Mouse (Mus musculus) forebrain, embryonic 15.5 days (tissue): ENCODE results near the gene Pbx1. TPM values are rescaled to one million over a fixed set of nuclear protein-coding genes. Genes with fewer than 3 reads are reported as not detected.

Source experiments
- ATAC-seq: fragments of 200-750 bp; cut with Nextera tagmentation; replicated peaks from 2 replicates; pipeline ENCODE4 v1.8.0; 2017; ENCODE audit warnings: mild to moderate bottlenecking, moderate TSS enrichment, moderate library complexity
- H3K27ac ChIP-seq: fragments of 300-500 bp; sonication (generic); replicated peaks from 2 replicates; pipeline ENCODE4 v1.5.1; 2015; ENCODE audit warnings: mild to moderate bottlenecking, inconsistent platforms
- H3K27me3 ChIP-seq: fragments of 300-500 bp; sonication (generic); 2 replicates; pipeline ENCODE4 v1.6.1; 2015; ENCODE audit warnings: inconsistent platforms
- H3K36me3 ChIP-seq: fragments of 300-500 bp; sonication (generic); 2 replicates; pipeline ENCODE4 v1.6.1; 2015; ENCODE audit warnings: mild to moderate bottlenecking, inconsistent platforms
- H3K4me1 ChIP-seq: fragments of 300-500 bp; sonication (generic); 2 replicates; pipeline ENCODE4 v1.6.1; 2015; ENCODE audit warnings: inconsistent platforms
- H3K4me2 ChIP-seq: fragments of 300-500 bp; sonication (generic); replicated peaks from 2 replicates; pipeline ENCODE4 v1.6.1; 2015; ENCODE audit warnings: mild to moderate bottlenecking, inconsistent platforms
- H3K4me3 ChIP-seq: fragments of 300-500 bp; sonication (generic); 2 replicates; pipeline ENCODE4 v1.5.1; 2015; ENCODE audit warnings: mild to moderate bottlenecking, inconsistent platforms
- H3K9ac ChIP-seq: fragments of 300-500 bp; sonication (generic); replicated peaks from 2 replicates; pipeline ENCODE4 v1.6.1; 2015; ENCODE audit warnings: mild to moderate bottlenecking, inconsistent platforms
- H3K9me3 ChIP-seq: fragments of 300-500 bp; sonication (generic); 2 replicates; pipeline ENCODE4 v1.6.1; 2016; ENCODE audit warnings: inconsistent platforms
- WGBS: fragments of 180-500 bp; shearing (Covaris S2); methylation state at CpG from one replicate; pipeline ENCODE4 v1.1.7; 2015; ENCODE audit warnings: mixed read lengths; 5-methylcytosine and 5-hydroxymethylcytosine counted together
- polyA plus RNA-seq: library from polyadenylated mRNA; unstranded; fragments of >200 nt; fragmentation: Nextera tagmentation; extraction: Ambion mirVana; gene quantifications from 2 replicates; pipeline ENCODE4 v1.2.1, GENCODE M21; 2015

Pbx1 gene
- polyA plus RNA-seq, 1 experiment from 2014 or later, result 90.5 TPM

DNA sequence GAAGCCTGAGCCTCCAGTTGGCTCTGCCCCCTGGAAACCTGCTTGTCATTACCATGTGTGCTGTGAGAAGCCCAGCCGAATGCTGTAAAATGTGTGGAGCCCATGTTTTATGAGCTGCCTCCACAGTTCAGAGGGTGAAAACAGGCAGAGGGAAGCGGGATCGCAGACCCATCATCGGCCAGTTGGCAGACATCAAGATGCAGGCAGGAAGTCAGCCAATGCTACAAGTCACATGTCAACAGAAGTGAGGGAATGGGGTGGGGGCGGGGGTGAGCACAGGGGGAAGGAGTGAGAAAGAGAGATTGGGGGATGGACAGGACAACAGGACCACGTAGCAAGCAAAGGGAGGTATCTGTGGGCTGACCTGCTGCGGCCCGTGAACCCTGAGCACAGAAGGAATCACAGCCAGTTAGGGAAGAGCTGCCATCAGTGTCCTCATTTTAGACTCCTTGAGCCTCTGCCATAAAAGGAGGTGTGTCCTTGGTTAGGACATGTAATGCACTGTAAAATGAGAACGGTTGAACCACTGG lies 51.8 kb downstream of the Pbx1 start:
- no peaks in the 10 kb centered on the region for H3K36me3 ChIP-seq
- H3K27ac ChIP-seq, result peak overlapping the region; percentile 36
- no peak overlapping the region for H3K4me3 ChIP-seq
- H3K4me2 ChIP-seq, result no peak overlapping the region
- peaks cover 80% of the 10 kb centered on the region for H3K4me1 ChIP-seq
- no peaks in the 10 kb centered on the region for H3K9me3 ChIP-seq
- 56% methylated on average over 9 of the region's 9 CpGs for WGBS
- 0 out of 2 replicates have a peak, but pooled peaks have one; percentile 9 for ATAC-seq
- H3K27me3 ChIP-seq, result no peaks in the 10 kb centered on the region
- no peak overlapping the region for H3K9ac ChIP-seq

DNA sequence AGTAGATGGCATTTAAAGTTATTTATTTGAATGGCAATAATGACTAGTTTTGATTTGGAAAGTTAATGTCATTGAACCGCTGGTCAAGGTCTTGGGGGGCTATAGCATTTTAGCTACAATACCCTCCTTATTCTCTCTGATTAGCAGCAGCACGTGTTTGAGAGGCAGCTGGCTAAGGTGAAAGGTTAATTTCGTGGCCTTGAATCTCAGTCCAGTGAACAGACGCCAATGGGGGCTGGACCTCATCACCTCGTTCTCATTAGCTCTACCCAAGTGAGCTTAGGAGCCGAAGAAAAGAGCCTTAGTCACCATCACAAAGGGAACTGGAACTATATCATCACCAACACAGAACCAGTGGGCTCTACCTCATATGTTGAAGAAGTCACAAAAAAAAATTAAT lies 54.4 kb downstream of the Pbx1 start:
- H3K4me1 ChIP-seq, result peaks cover 76% of the 10 kb centered on the region
- WGBS, result 23% methylated on average over 6 of the region's 6 CpGs
- no peak overlapping the region for H3K9ac ChIP-seq
- ATAC-seq, result no peak
- H3K9me3 ChIP-seq, result no peaks in the 10 kb centered on the region
- no peaks in the 10 kb centered on the region for H3K36me3 ChIP-seq
- H3K4me3 ChIP-seq, result no peak overlapping the region
- no peaks in the 10 kb centered on the region for H3K27me3 ChIP-seq
- H3K4me2 ChIP-seq, result no peak overlapping the region
- no peak overlapping the region for H3K27ac ChIP-seq

DNA sequence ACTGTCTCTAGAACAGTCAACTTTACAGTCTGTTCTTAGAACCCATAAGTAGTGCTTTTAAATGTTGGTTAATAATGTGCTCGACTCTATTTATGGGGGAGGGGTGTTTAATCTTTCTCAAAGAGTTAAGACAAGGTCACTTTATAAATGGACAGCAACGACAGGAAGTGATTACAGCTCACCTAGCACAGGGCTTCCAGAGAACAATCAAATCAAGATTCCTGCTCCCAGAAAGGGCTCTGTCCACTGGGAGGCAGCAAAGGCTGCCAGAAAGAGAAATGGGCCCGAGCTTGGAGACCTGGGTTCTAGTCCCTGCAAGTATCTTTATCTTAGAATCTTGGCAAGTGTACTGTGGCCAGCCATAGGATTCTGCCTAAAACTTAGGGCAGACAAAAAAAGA lies 55.7 kb downstream of the Pbx1 start:
- no peak overlapping the region for H3K9ac ChIP-seq
- no peaks in the 10 kb centered on the region for H3K36me3 ChIP-seq
- H3K27me3 ChIP-seq, result no peaks in the 10 kb centered on the region
- H3K4me2 ChIP-seq, result no peak overlapping the region
- H3K4me3 ChIP-seq, result no peak overlapping the region
- no peaks in the 10 kb centered on the region for H3K9me3 ChIP-seq
- ATAC-seq, result no peak
- peaks cover 68% of the 10 kb centered on the region for H3K4me1 ChIP-seq
- 58% methylated on average over 3 of the region's 3 CpGs for WGBS
- H3K27ac ChIP-seq, result peak overlapping the region; percentile 41; the same call in 1 of the 2 replicates

DNA sequence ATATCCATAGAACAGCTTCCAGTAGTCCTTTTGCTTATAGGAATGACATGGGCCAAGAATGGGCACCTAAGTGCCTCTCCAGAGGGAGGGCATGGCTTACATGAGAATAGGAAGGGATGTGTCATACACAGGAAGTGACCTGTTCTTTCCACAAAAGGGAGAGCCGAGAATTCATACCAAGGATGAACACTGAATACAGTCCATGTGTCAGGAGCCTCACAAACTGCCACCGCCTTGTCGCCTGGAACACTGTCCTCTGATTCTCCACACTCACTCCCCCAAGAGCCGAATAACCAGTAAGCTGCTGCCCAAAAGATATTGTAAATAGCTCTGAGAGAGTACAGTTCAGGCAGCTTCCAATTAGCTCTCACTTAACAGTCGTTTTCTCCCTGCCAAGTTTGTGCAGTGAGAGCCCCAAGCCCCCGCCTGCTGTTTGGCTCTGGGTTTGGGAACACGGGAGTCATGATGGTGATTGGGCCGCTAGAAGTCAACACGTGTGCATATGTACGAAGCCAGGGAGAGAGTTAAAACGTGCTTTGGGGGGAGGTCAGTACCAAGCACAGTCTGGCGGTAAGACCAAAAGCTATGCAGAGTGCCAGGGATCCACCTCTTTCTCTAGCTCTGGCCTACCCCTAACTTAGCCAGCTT lies 57.0 kb downstream of the Pbx1 start:
- Histone ChIP-seq H3K36me3 (no peaks in the 10 kb centered on the region), H3K9ac (no peak overlapping the region), H3K4me2 (peak overlapping the region; percentile 10; the same call in 1 of the 2 replicates), H3K9me3 (no peaks in the 10 kb centered on the region), H3K27me3 (no peaks in the 10 kb centered on the region), H3K27ac (peak overlapping the region; percentile 41), H3K4me1 (peaks cover 63% of the 10 kb centered on the region), H3K4me3 (no peak overlapping the region)
- WGBS, result 25% methylated on average over 12 of the region's 12 CpGs
- peak; percentile 72 for ATAC-seq

DNA sequence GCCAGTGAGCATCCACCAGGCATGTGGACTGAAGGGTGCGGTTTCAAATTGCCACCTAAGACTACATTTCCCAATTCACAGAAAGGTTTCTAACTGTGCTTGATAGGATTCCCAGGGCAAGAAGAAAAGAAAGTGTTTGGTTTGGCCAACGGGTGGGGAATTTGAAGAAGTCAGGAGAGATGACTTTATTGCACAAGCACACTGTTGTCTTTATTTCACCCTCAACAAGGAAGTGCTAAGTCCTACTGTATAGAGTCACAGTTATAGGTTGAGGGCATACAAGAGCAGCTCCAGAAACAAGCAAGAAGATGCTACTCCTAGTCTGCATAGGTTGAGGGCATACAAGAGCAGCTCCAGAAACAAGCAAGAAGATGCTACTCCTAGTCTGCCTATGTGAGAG lies 60.0 kb downstream of the Pbx1 start:
- Histone ChIP-seq H3K27ac (no peak overlapping the region), H3K9me3 (no peaks in the 10 kb centered on the region), H3K27me3 (no peaks in the 10 kb centered on the region), H3K4me1 (peaks cover 77% of the 10 kb centered on the region), H3K4me2 (no peak overlapping the region), H3K9ac (no peak overlapping the region), H3K36me3 (no peaks in the 10 kb centered on the region), H3K4me3 (no peak overlapping the region)
- WGBS, result 88% methylated on average over 2 of the region's 2 CpGs
- ATAC-seq, result no peak

DNA sequence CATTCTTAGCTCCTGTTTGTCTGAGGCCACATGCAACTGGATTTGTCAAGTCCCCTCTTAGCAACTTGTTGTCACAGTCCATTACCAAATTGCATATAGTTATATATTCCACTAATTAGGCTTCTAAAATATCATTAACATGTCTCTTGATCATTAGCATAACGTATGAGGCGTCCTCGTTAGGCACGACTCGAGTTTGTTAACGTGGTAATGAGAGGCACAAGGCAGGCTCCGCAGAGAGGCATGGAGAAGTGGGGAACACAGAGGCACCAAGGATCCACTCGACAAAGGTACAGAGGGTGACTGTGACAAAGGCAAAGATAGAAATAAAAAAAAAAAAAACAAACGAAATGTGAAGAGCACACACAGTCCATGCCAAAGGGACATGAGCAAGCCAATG lies 61.1 kb downstream of the Pbx1 start:
- Histone ChIP-seq H3K27me3 (no peaks in the 10 kb centered on the region), H3K4me1 (peaks cover 78% of the 10 kb centered on the region), H3K9me3 (no peaks in the 10 kb centered on the region), H3K9ac (no peak overlapping the region), H3K4me2 (no peak overlapping the region), H3K4me3 (no peak overlapping the region), H3K36me3 (no peaks in the 10 kb centered on the region), H3K27ac (no peak overlapping the region)
- WGBS, result 27% methylated on average over 9 of the region's 9 CpGs
- no peak; the same call in 1 of the 2 replicates for ATAC-seq

DNA sequence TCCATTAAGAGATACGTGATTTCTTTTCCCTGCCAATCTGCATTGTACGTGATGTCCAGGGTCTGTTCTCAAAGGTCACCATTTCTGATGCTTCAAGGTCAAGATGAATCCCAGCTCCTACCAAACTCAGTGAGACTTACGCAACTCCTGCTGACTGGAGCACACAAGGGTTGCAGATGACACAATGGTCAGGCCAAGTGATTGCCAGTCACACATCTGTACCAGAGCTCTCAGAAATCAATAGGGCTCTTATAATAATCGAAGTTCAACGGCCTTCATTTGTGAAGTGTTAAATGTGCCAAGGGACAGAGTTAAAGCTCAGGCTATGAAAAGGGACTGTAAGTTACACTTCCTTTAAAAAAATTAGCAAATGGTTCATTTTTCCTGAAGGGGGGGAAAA lies 65.8 kb downstream of the Pbx1 start:
- Histone ChIP-seq H3K36me3 (no peaks in the 10 kb centered on the region), H3K4me2 (no peak overlapping the region), H3K4me3 (no peak overlapping the region), H3K9me3 (no peaks in the 10 kb centered on the region), H3K27ac (no peak overlapping the region), H3K9ac (no peak overlapping the region), H3K27me3 (no peaks in the 10 kb centered on the region), H3K4me1 (peaks cover 82% of the 10 kb centered on the region)
- WGBS, result 76% methylated on average over 5 of the region's 5 CpGs
- no peak for ATAC-seq

DNA sequence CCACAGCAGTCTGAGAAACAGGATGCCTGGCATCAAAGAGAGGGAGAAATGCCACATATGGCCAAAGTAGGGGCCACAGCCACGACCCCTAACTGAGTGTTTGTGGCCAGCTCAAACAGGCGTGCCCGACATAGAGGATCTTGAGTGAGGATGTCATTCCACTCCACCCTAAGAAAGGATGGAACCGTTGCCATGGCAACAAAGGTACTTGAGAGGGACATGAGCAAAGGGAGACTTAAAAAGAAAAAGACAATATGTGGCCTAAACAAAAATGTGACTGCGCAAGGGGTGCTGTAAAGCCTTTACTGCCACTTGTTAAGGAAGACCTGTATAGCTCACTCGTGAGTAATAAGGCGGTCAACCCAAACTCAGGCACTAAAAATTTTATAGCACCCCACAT lies 67.7 kb downstream of the Pbx1 start:
- Histone ChIP-seq H3K4me3 (no peak overlapping the region), H3K4me1 (peaks cover 84% of the 10 kb centered on the region), H3K9ac (no peak overlapping the region), H3K36me3 (no peaks in the 10 kb centered on the region), H3K9me3 (no peaks in the 10 kb centered on the region), H3K27ac (no peak overlapping the region; the same call in 1 of the 2 replicates), H3K4me2 (no peak overlapping the region), H3K27me3 (no peaks in the 10 kb centered on the region)
- WGBS, result 62% methylated on average over 7 of the region's 7 CpGs
- ATAC-seq, result no peak

DNA sequence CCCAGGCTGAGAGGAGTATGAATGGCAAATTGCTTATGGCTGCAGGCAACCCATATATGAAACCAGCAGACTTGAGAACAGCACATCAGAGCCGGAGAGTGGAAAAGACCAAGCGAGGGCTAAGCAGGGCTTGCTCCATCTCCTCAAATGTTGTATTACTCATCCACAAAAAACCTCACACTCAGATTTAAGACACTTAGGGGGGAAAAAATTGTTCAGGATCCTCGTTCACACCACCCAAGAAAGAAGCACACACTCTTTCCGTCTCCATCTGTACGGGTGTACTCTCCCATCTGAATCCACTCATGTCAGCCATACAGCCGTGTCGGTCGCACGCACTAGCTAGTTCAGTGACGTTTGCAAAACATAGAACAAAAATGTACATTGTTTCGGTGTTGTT lies 69.0 kb downstream of the Pbx1 start:
- no peak overlapping the region for H3K4me2 ChIP-seq
- H3K36me3 ChIP-seq, result no peaks in the 10 kb centered on the region
- no peak overlapping the region for H3K4me3 ChIP-seq
- no peak for ATAC-seq
- no peak overlapping the region for H3K9ac ChIP-seq
- WGBS, result 74% methylated on average over 11 of the region's 11 CpGs
- no peaks in the 10 kb centered on the region for H3K9me3 ChIP-seq
- H3K4me1 ChIP-seq, result peaks cover 84% of the 10 kb centered on the region
- H3K27me3 ChIP-seq, result no peaks in the 10 kb centered on the region
- H3K27ac ChIP-seq, result peak overlapping the region; percentile 36

DNA sequence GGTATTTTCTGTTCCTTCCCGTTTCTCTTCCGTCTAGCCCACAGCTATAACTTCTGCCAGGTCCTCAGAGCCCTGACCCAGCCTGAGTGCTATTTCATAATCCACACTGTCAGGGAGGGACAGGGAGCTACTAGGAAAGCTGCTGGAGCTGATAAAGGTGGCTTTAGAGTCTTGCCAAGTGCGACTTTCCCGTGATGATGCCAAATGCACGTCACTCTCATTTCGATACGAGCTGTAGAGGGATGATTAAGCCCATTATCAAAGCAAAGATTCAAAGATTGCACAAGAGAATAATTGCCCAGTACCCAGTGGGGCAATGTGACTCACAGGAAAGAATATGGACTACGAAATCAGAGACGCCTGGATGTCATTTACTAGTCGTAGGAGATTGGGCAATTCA lies 69.6 kb downstream of the Pbx1 start:
- Histone ChIP-seq H3K4me2 (no peak overlapping the region), H3K4me3 (no peak overlapping the region), H3K4me1 (peaks cover 84% of the 10 kb centered on the region), H3K27me3 (no peaks in the 10 kb centered on the region), H3K27ac (peak overlapping the region; percentile 36; the same call in 1 of the 2 replicates), H3K9ac (no peak overlapping the region), H3K36me3 (no peaks in the 10 kb centered on the region), H3K9me3 (no peaks in the 10 kb centered on the region)
- ATAC-seq, result no peak
- WGBS, result 40% methylated on average over 10 of the region's 10 CpGs

DNA sequence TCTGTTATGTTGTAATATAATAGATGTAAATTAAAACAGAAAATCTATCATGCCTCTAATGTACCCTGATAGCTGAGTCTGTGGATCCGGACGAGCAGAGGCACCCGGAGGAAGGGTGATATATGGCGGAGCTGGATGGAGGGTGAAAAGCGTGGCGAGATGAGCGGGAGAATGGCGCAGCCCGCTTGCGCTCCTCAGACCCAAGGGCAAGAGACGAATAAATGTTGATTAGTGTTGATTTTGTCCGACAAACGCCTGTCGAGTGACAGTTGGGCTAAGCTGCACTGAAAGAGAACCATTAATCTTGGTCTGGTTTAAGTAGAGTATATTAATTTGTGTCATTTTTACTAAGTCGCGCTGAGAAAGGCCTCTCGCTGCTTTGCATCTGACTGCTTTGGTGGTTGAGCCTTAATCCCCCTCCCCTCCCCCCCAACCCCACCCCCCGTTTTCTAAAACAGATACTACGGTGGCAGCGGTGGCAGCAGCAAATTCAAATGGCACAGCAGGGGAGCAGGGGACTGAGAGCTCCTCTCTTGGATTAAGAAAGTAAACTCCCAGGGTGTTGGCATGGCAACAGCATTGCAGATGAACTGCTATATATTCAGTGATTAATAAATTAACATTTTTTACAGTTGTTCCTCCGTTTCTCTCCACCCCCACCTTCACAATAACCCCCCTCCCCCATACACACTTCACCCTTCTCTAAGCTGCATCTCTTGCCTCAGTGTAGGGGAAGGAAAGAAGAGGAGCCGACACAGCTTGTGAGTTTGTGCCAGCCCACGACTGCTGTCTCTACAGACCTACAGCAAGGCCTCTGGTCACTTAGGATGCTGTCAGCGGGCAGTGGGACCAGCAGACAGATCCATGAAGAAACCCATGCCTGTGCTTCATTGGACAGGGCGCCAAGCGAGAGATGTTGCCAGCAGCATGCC lies 74.1 kb downstream of the Pbx1 start:
- H3K4me3 ChIP-seq, result peak overlapping the region; percentile 20
- 1% methylated on average over 26 of the region's 26 CpGs for WGBS
- peaks cover 85% of the 10 kb centered on the region for H3K4me1 ChIP-seq
- H3K4me2 ChIP-seq, result peak overlapping the region; percentile 47
- H3K27me3 ChIP-seq, result no peaks in the 10 kb centered on the region
- peak overlapping the region; percentile 21; the same call in 1 of the 2 replicates for H3K9ac ChIP-seq
- peak; percentile 68 for ATAC-seq
- no peaks in the 10 kb centered on the region for H3K9me3 ChIP-seq
- H3K27ac ChIP-seq, result peak overlapping the region; percentile 91
- H3K36me3 ChIP-seq, result no peaks in the 10 kb centered on the region

DNA sequence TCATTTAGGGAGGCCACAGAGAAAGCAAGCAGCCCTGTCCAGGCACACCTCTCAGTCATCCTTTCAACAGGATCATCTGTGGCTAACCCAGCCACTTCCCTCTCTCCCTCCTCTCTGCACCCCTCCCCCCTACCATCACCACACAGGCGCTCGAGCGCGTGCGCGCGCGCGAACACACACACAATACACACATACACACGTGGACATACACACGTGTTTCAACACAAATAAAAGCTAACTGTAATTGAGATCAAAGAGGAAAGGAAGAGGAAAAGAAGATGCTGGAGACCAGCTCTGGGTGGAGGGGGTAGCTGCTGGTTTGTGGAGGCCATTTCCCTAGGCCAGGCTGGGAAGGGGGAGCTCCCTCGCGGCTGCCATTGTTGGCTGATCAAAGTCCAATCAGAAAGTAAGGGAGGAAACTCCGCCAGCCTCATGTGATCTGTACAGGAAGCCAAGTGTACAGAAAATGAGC lies 75.1 kb downstream of the Pbx1 start:
- Histone ChIP-seq H3K36me3 (no peaks in the 10 kb centered on the region), H3K9ac (0 out of 2 replicates have a peak overlapping the region, but pooled peaks have one; percentile 11), H3K4me2 (peak overlapping the region; percentile 47), H3K4me3 (peak overlapping the region; percentile 15), H3K4me1 (peaks cover 82% of the 10 kb centered on the region), H3K27ac (peak overlapping the region; percentile 91), H3K27me3 (no peaks in the 10 kb centered on the region), H3K9me3 (no peaks in the 10 kb centered on the region)
- WGBS, result under 1% methylated on average over 14 of the region's 14 CpGs
- peak; percentile 55 for ATAC-seq
